Mouse (Mus musculus): ENCODE data around the gene Pip5k1c. TPM values are rescaled to one million over a fixed set of nuclear protein-coding genes. Genes with fewer than 3 reads are reported as not detected.
A peak's percentile ranks its signal among the peaks of the same experiment; 100 is the strongest.

The Pip5k1c gene
- polyA plus RNA-seq, 1 experiment from 2014 or later, result 19.1 TPM

DNA sequence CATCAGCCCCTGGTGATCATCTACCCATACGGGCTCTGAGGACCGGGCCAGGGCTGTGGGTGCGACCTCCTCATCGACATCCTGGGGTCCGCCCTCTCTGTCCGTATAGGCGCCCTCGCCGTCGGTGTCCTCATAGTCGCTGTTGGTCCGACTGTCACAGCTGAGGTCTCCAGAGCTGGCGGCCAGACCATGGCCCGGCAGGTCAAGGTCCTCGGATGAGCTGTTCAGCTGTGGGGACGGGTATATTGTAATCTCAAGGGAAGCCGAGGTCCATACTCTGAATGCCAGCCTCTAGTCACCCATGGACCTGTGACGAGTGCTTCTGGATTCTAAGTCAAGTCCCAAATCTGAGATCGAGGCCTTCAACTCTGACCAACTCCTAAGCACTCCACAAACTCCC lies 18.9 kb upstream of the Pip5k1c start:
- Histone ChIP-seq H3K4me1 (replicated peaks; ENCODE audit: control insufficient read depth, insufficient read depth) (no peaks in the 10 kb centered on the region; the same call in 1 of the 2 replicates), H3K27me3 (ENCODE audit: control insufficient read depth, insufficient read depth, low read length) (no peaks in the 10 kb centered on the region), H3K9me3 (ENCODE audit: control insufficient read depth, low read length) (no peaks in the 10 kb centered on the region), H3K4me2 (replicated peaks; ENCODE audit: low read depth) (no peak overlapping the region), H3K27ac (replicated peaks) (no peak overlapping the region), H3K9ac (ENCODE audit: low read length) (no peak overlapping the region), H3K36me3 (ENCODE audit: control insufficient read depth, insufficient read depth, low read length) (peaks cover 30% of the 10 kb centered on the region), H3K4me3 (ENCODE audit: low read depth, low read length) (no peak overlapping the region)
- WGBS, result 95% methylated on average over 19 of the region's 19 CpGs
- TF ChIP-seq EP300 (optimal IDR thresholded peaks at IDR 0.05) (no peak), CTCF (IDR thresholded peaks at IDR 0.05; ENCODE audit: low read depth) (no peak)
- DNase-seq (ENCODE audit: low spot score) (no peak), ATAC-seq (ENCODE audit: low FRiP score, low TSS enrichment) (no peak)

DNA sequence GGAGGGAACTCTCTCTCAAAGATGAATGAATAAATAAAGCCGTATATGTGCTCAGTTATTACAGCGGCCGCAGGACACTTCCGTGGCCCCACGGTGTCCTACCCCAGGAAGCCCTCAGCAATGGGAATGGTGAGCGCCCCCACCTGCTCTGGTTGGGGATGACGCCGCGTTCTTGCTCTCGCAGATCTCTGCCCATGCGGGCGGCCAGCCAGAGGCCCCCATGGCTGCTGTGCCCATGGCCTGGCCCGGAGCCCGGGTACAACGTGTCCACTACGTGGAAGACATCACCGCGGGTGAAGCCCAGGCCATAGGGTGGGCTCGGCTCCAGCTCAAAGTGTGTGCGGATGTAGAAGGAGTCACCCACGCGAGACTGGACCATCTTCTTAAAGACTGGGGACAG lies 15.1 kb upstream of the Pip5k1c start:
- no peaks in the 10 kb centered on the region for H3K4me1 ChIP-seq (replicated peaks; ENCODE audit: control insufficient read depth, insufficient read depth)
- TF ChIP-seq EP300 (optimal IDR thresholded peaks at IDR 0.05), result no peak
- TF ChIP-seq CTCF (IDR thresholded peaks at IDR 0.05; ENCODE audit: low read depth), result no peak
- H3K27ac ChIP-seq (replicated peaks), result no peak overlapping the region
- DNase-seq (ENCODE audit: low spot score), result no peak
- no peaks in the 10 kb centered on the region for H3K27me3 ChIP-seq (ENCODE audit: control insufficient read depth, insufficient read depth, low read length)
- ATAC-seq (ENCODE audit: low FRiP score, low TSS enrichment), result no peak
- H3K4me2 ChIP-seq (replicated peaks; ENCODE audit: low read depth), result no peak overlapping the region
- H3K9ac ChIP-seq (ENCODE audit: low read length), result no peak overlapping the region
- WGBS, result 76% methylated on average over 22 of the region's 22 CpGs
- no peaks in the 10 kb centered on the region for H3K9me3 ChIP-seq (ENCODE audit: control insufficient read depth, low read length)
- H3K36me3 ChIP-seq (ENCODE audit: control insufficient read depth, insufficient read depth, low read length), result peaks cover 14% of the 10 kb centered on the region; the same call in 1 of the 2 replicates
- H3K4me3 ChIP-seq (ENCODE audit: low read depth, low read length), result no peak overlapping the region

- DNase-seq (ENCODE audit: low spot score) (no peak), ATAC-seq (ENCODE audit: low FRiP score, low TSS enrichment) (no peak)
- Histone ChIP-seq H3K4me3 (ENCODE audit: low read depth, low read length) (no peak overlapping the region), H3K36me3 (ENCODE audit: control insufficient read depth, insufficient read depth, low read length) (0 out of 2 replicates have a peak, but pooled peaks cover 2% of the 10 kb centered on the region), H3K9me3 (ENCODE audit: control insufficient read depth, low read length) (no peaks in the 10 kb centered on the region), H3K27ac (replicated peaks) (no peak overlapping the region), H3K9ac (ENCODE audit: low read length) (no peak overlapping the region), H3K27me3 (ENCODE audit: control insufficient read depth, insufficient read depth, low read length) (no peaks in the 10 kb centered on the region), H3K4me2 (replicated peaks; ENCODE audit: low read depth) (no peak overlapping the region), H3K4me1 (replicated peaks; ENCODE audit: control insufficient read depth, insufficient read depth) (no peaks in the 10 kb centered on the region)
- 42% methylated on average over 10 of the region's 10 CpGs for WGBS
- TF ChIP-seq CTCF (IDR thresholded peaks at IDR 0.05; ENCODE audit: low read depth) (no peak), EP300 (optimal IDR thresholded peaks at IDR 0.05) (no peak)
Measured at GRCm38 (mm10) chr10:81279496-81279895, 13.3 kb upstream of the Pip5k1c start.

- TF ChIP-seq CTCF (IDR thresholded peaks at IDR 0.05; ENCODE audit: low read depth), result no peak
- TF ChIP-seq EP300 (optimal IDR thresholded peaks at IDR 0.05), result no peak
- no peaks in the 10 kb centered on the region for H3K27me3 ChIP-seq (ENCODE audit: control insufficient read depth, insufficient read depth, low read length)
- ATAC-seq (ENCODE audit: low FRiP score, low TSS enrichment) (no peak), DNase-seq (ENCODE audit: low spot score) (no peak)
- no peak overlapping the region for H3K4me3 ChIP-seq (ENCODE audit: low read depth, low read length)
- H3K9me3 ChIP-seq (ENCODE audit: control insufficient read depth, low read length), result no peaks in the 10 kb centered on the region
- H3K4me2 ChIP-seq (replicated peaks; ENCODE audit: low read depth), result peak overlapping the region; percentile 65; the same call in 1 of the 2 replicates
- H3K9ac ChIP-seq (ENCODE audit: low read length), result 0 out of 2 replicates have a peak overlapping the region, but pooled peaks have one; percentile 23
- no peak overlapping the region for H3K27ac ChIP-seq (replicated peaks)
- no peaks in the 10 kb centered on the region for H3K36me3 ChIP-seq (ENCODE audit: control insufficient read depth, insufficient read depth, low read length)
- WGBS, result 45% methylated on average over 6 of the region's 6 CpGs
- H3K4me1 ChIP-seq (replicated peaks; ENCODE audit: control insufficient read depth, insufficient read depth), result no peaks in the 10 kb centered on the region
Measured at GRCm38 (mm10) chr10:81284189-81284588, 8.6 kb upstream of the Pip5k1c start.

DNA sequence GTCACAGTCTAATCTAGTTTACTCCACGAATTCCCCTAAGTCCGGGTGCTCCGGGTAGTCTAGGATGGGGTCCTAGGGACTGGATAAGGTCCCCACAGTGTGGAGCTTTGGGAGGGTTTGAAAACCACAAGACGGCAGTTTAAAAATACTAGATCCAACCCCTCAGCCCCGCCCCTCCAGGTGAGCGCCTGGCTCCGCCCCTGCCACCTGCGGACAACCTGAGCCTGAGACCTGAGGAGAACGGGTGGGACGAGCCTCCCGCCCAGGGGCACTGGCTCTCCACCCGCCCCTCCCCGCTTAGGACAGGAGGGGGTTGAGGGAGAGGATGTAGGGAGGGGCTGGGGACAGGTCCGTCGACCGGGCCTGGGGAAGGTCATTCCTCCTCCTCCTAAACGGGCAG lies 8.0 kb upstream of the Pip5k1c start:
- Histone ChIP-seq H3K9me3 (ENCODE audit: control insufficient read depth, low read length) (no peaks in the 10 kb centered on the region), H3K4me2 (replicated peaks; ENCODE audit: low read depth) (peak overlapping the region; percentile 65), H3K4me3 (ENCODE audit: low read depth, low read length) (peak overlapping the region; percentile 10; the same call in 1 of the 2 replicates), H3K9ac (ENCODE audit: low read length) (no peak overlapping the region), H3K36me3 (ENCODE audit: control insufficient read depth, insufficient read depth, low read length) (no peaks in the 10 kb centered on the region), H3K27ac (replicated peaks) (0 out of 2 replicates have a peak overlapping the region, but pooled peaks have one; percentile 78), H3K4me1 (replicated peaks; ENCODE audit: control insufficient read depth, insufficient read depth) (no peaks in the 10 kb centered on the region), H3K27me3 (ENCODE audit: control insufficient read depth, insufficient read depth, low read length) (no peaks in the 10 kb centered on the region)
- 7% methylated on average over 17 of the region's 17 CpGs for WGBS
- ATAC-seq (ENCODE audit: low FRiP score, low TSS enrichment), result 0 out of 2 replicates have a peak, but pooled peaks have one; percentile 4
- no peak for TF ChIP-seq EP300 (optimal IDR thresholded peaks at IDR 0.05)
- no peak for TF ChIP-seq CTCF (IDR thresholded peaks at IDR 0.05; ENCODE audit: low read depth)
- peak; percentile 85 for DNase-seq (ENCODE audit: low spot score)

GRCm38 (mm10) chr10:81285694-81286450 lies 6.9 kb upstream of the Pip5k1c start:
- H3K27ac ChIP-seq (replicated peaks), result peak overlapping the region; percentile 78
- H3K27me3 ChIP-seq (ENCODE audit: control insufficient read depth, insufficient read depth, low read length), result no peaks in the 10 kb centered on the region
- H3K36me3 ChIP-seq (ENCODE audit: control insufficient read depth, insufficient read depth, low read length), result no peaks in the 10 kb centered on the region
- TF ChIP-seq EP300 (optimal IDR thresholded peaks at IDR 0.05), result peak; percentile 87
- TF ChIP-seq CTCF (IDR thresholded peaks at IDR 0.05; ENCODE audit: low read depth), result 0 out of 2 replicates have a peak, but pooled peaks have one; percentile 3
- peak; percentile 96 for DNase-seq (ENCODE audit: low spot score)
- 2% methylated on average over 54 of the region's 54 CpGs for WGBS
- no peaks in the 10 kb centered on the region for H3K4me1 ChIP-seq (replicated peaks; ENCODE audit: control insufficient read depth, insufficient read depth)
- H3K4me2 ChIP-seq (replicated peaks; ENCODE audit: low read depth), result peak overlapping the region; percentile 65
- H3K4me3 ChIP-seq (ENCODE audit: low read depth, low read length), result peak overlapping the region; percentile 43
- peak; percentile 71 for ATAC-seq (ENCODE audit: low FRiP score, low TSS enrichment)
- H3K9ac ChIP-seq (ENCODE audit: low read length), result peak overlapping the region; percentile 57
- no peaks in the 10 kb centered on the region for H3K9me3 ChIP-seq (ENCODE audit: control insufficient read depth, low read length)

All from stomach, postnatal 0 days (tissue).